Mouse (Mus musculus) brain, adult 10 weeks (tissue): ENCODE data around the gene Gm29866. TPM values are rescaled to one million over a fixed set of nuclear protein-coding genes. Genes with fewer than 3 reads are reported as not detected.

Experiments used
- polyA plus RNA-seq: library from polyadenylated mRNA; stranded (reverse); fragments of 350-450 nt; fragmentation: Illumina TruSeq; extraction: RNeasy Lipid Tissue Mini Kit (QIAGEN cat#74804); gene quantifications from one replicate; pipeline ENCODE4 v1.2.3, GENCODE M21; 2015; ENCODE audit warnings: low read depth, low replicate concordance

Gene Gm29866
- not detected for polyA plus RNA-seq

GRCm38 (mm10) chrY:20993557-20993956 is at the start of gene Gm29866:
Gene Gm29866, minus strand, starts transcription at chrY:20993657.

Other genes with a start within 250 kb of the Gm29866 start
- not detected for gene Gm20909, start 170.9 kb upstream of the Gm29866 start, polyA plus RNA-seq
- gene Gm20865, start 247.9 kb upstream of the Gm29866 start, polyA plus RNA-seq = not detected